Mouse (Mus musculus) embryo, embryonic 11.5 days (tissue): ENCODE measurements around the gene Phf5a.

Experiments used
- DNase-seq: peaks from one replicate; pipeline ENCODE4 v3.0.0-alpha.2; 2012; ENCODE audit warnings: low read depth, low spot score

Gene Phf5a

GRCm38 (mm10) chr15:81828426-81829207 lies 43.1 kb downstream of the Phf5a start:
- DNase-seq: no peak

- no peak for DNase-seq
Measured at GRCm38 (mm10) chr15:81824832-81825231, 46.9 kb downstream of the Phf5a start.

GRCm38 (mm10) chr15:81822631-81823030 lies 49.1 kb downstream of the Phf5a start:
- no peak for DNase-seq

GRCm38 (mm10) chr15:81818404-81818803 lies 53.3 kb downstream of the Phf5a start:
- DNase-seq: no peak

- DNase-seq: no peak
Measured at GRCm38 (mm10) chr15:81814716-81815370, 56.9 kb downstream of the Phf5a start.
